Comparison of ENCODE assay signal across 8 mouse cellular contexts in genomic region chr3:56698248-56698647, GRCm38 (mm10).
DNase-seq lines count a peak whose midpoint lies in the region; ATAC-seq lines count a peak whose summit lies in the region.

No protein-coding gene starts in this region.

- H3K4me3 ChIP-seq in forebrain, embryonic 13.5 days, result no peak overlapping the region
- no peak overlapping the region for H3K4me3 ChIP-seq in kidney, embryonic 16.5 days (ENCODE audit: low read length)
- no peak overlapping the region for H3K4me3 ChIP-seq in limb, embryonic 15.5 days

- H3K9me3 ChIP-seq in forebrain, embryonic 13.5 days (replicated peaks), result no peaks in the 10 kb centered on the region
- no peaks in the 10 kb centered on the region for H3K9me3 ChIP-seq in kidney, embryonic 16.5 days (ENCODE audit: low read length)
- H3K9me3 ChIP-seq in limb, embryonic 15.5 days, result no peaks in the 10 kb centered on the region

- H3K9ac ChIP-seq in forebrain, embryonic 13.5 days, result no peak overlapping the region
- no peak overlapping the region for H3K9ac ChIP-seq in kidney, embryonic 16.5 days (replicated peaks; ENCODE audit: low read length)
- no peak overlapping the region for H3K9ac ChIP-seq in limb, embryonic 15.5 days

- DNase-seq in brain, adult 2 months (ENCODE audit: low read depth, low spot score), result peak; percentile 82
- peak; percentile 38 for DNase-seq in telencephalon, adult 2 months (ENCODE audit: low read depth, low spot score)
- no peak for DNase-seq in gastrocnemius, postnatal 36 days
- DNase-seq in c-Kit-positive CD71-positive TER-119-positive erythroid progenitor cells, embryonic 14.5 days (ENCODE audit: low spot score), result no peak

- 0% methylated on average over 1 of the region's 1 CpGs for WGBS in forebrain, embryonic 13.5 days
- 8% methylated on average over 1 of the region's 1 CpGs for WGBS in kidney, embryonic 16.5 days
- 4% methylated on average over 1 of the region's 1 CpGs for WGBS in limb, embryonic 15.5 days

- peaks cover 21% of the 10 kb centered on the region for H3K4me1 ChIP-seq in forebrain, embryonic 13.5 days
- no peaks in the 10 kb centered on the region for H3K4me1 ChIP-seq in kidney, embryonic 16.5 days (ENCODE audit: insufficient read depth, low read length)
- H3K4me1 ChIP-seq in limb, embryonic 15.5 days, result peaks cover 6% of the 10 kb centered on the region; the same call in 1 of the 2 replicates

- H3K27me3 ChIP-seq in forebrain, embryonic 13.5 days, result no peaks in the 10 kb centered on the region
- no peaks in the 10 kb centered on the region for H3K27me3 ChIP-seq in kidney, embryonic 16.5 days (ENCODE audit: insufficient read depth, low read length)
- H3K27me3 ChIP-seq in limb, embryonic 15.5 days, result no peaks in the 10 kb centered on the region

- intact Hi-C loops in gastrocnemius, postnatal 36 days (cut with DNase I), result no loop called here

- peak; percentile 97 for ATAC-seq in forebrain, embryonic 13.5 days
- ATAC-seq in kidney, embryonic 16.5 days (ENCODE audit: low FRiP score, low TSS enrichment), result peak; percentile 67; the same call in 1 of the 2 replicates
- ATAC-seq in limb, embryonic 15.5 days (ENCODE audit: insufficient number of reproducible peaks, low FRiP score, low TSS enrichment, low read depth), result peak; percentile 35; the same call in 1 of the 2 replicates
- no peak for ATAC-seq in cerebellum, adult (ENCODE audit: insufficient number of reproducible peaks, low FRiP score, low TSS enrichment)

- H3K36me3 ChIP-seq in forebrain, embryonic 13.5 days (ENCODE audit: poor library complexity, severe bottlenecking), result no peaks in the 10 kb centered on the region
- H3K36me3 ChIP-seq in kidney, embryonic 16.5 days (ENCODE audit: insufficient read depth, low read length), result no peaks in the 10 kb centered on the region
- no peaks in the 10 kb centered on the region for H3K36me3 ChIP-seq in limb, embryonic 15.5 days

- H3K4me2 ChIP-seq in forebrain, embryonic 13.5 days, result no peak overlapping the region
- H3K4me2 ChIP-seq in kidney, embryonic 16.5 days (replicated peaks; ENCODE audit: low read depth, low read length), result no peak overlapping the region
- H3K4me2 ChIP-seq in limb, embryonic 15.5 days, result no peak overlapping the region

- peak overlapping the region; percentile 76 for H3K27ac ChIP-seq in forebrain, embryonic 13.5 days
- no peak overlapping the region for H3K27ac ChIP-seq in kidney, embryonic 16.5 days (ENCODE audit: low read length)
- H3K27ac ChIP-seq in limb, embryonic 15.5 days, result no peak overlapping the region

Comparison
In these comparisons a context has a peak if more than half of its experiments do, and no peak if none do; other contexts are left out.
1. DNase-seq: peak in brain, adult 2 months (single experiment) and telencephalon, adult 2 months (single experiment); none in gastrocnemius, postnatal 36 days (0 of 2) and c-Kit-positive CD71-positive TER-119-positive erythroid progenitor cells, embryonic 14.5 days (single experiment).